Mouse (Mus musculus) lung, postnatal 10 days (tissue): ENCODE results near the gene Zfp641.

ENCODE experiments used
- DNase-seq: peaks from one replicate; pipeline ENCODE4 v3.0.0; 2021

Zfp641 gene

GRCm38 (mm10) chr15:98295628-98296551 is at the start of gene Zfp641:
Zfp641 (minus strand) TSS chr15:98296161.
- DNase-seq: peak; percentile 58

- DNase-seq: no peak
Measured at GRCm38 (mm10) chr15:98340887-98341286, 44.9 kb upstream of the Zfp641 start, which contains the start of gene Olfr284. Olfr284 (minus strand) TSS chr15:98340987.

- no peak for DNase-seq
Measured at GRCm38 (mm10) chr15:98317177-98317724, 21.3 kb upstream of the Zfp641 start, which contains the start of gene Olfr285. Olfr285 (minus strand) TSS chr15:98317353.

GRCm38 (mm10) chr15:98315703-98316102 is 19.7 kb upstream of the Zfp641 start:
- no peak for DNase-seq

- DNase-seq: no peak
Measured at GRCm38 (mm10) chr15:98293651-98294050, 2.3 kb downstream of the Zfp641 start.

GRCm38 (mm10) chr15:98288566-98288965 is 7.4 kb downstream of the Zfp641 start:
- DNase-seq: no peak

- DNase-seq: no peak
Measured at GRCm38 (mm10) chr15:98286418-98286817, 9.5 kb downstream of the Zfp641 start.

- DNase-seq: no peak
Measured at GRCm38 (mm10) chr15:98257776-98258175, 38.2 kb downstream of the Zfp641 start.

- DNase-seq: no peak
Measured at GRCm38 (mm10) chr15:98257193-98257592, 38.8 kb downstream of the Zfp641 start, which contains the start of gene H1fnt. H1fnt (minus strand) TSS chr15:98257293.

GRCm38 (mm10) chr15:98256271-98256670 is 39.7 kb downstream of the Zfp641 start:
- DNase-seq: no peak
